Mouse (Mus musculus) ES-E14 (cell line): ENCODE measurements at regions not wholly inside any gene's neighbourhood (a gene's known extent, or its start where the extent isn't known, plus 50 kb on each side); places are given as distances from the start of the nearest gene placed in this dataset.

Experiments used
- DNase-seq: peaks from one replicate; pipeline ENCODE4 v3.0.0-alpha.2; 2013; ENCODE audit warnings: low read depth, low spot score
- H3K27ac ChIP-seq: 2 replicates; pipeline ENCODE4 v1.5.1; 2012; ENCODE audit warnings: low read depth, mild to moderate bottlenecking, low read length, moderate library complexity, mixed read lengths; ENCODE audit not compliant: poor library complexity, insufficient read depth, severe bottlenecking
- H3K36me3 ChIP-seq: 2 replicates; pipeline ENCODE4 v1.6.1; 2012; ENCODE audit warnings: mild to moderate bottlenecking, low read length, moderate library complexity, mixed read lengths; ENCODE audit not compliant: control insufficient read depth, poor library complexity, insufficient read depth, severe bottlenecking
- H3K4me1 ChIP-seq, 2 experiments: fragments of 150-350 bp in 1 of 2; sonication (generic) in 1 of 2; 2 replicates each; pipeline ENCODE4 v1.6.1; 2012; ENCODE audit warnings: low read length in 2 of 2, mild to moderate bottlenecking in 1 of 2, mixed read lengths in 1 of 2; ENCODE audit not compliant: control insufficient read depth in 2 of 2, insufficient read depth in 2 of 2, poor library complexity in 1 of 2
- H3K4me3 ChIP-seq, 2 experiments: fragments of 150-350 bp in 1 of 2; sonication (generic) in 1 of 2; 2 replicates each; pipeline ENCODE4 v1.5.1; 2012; ENCODE audit warnings: low read length in 2 of 2, low read depth in 1 of 2, mild to moderate bottlenecking in 1 of 2, mixed read lengths in 1 of 2; ENCODE audit not compliant: insufficient read depth in 1 of 2, poor library complexity in 1 of 2, severe bottlenecking in 1 of 2
- H3K9ac ChIP-seq: 2 replicates; pipeline ENCODE4 v1.6.1; 2012; ENCODE audit warnings: low read depth, mild to moderate bottlenecking, low read length, mixed read lengths; ENCODE audit not compliant: poor library complexity, insufficient read depth, severe bottlenecking
- H3K9me3 ChIP-seq: fragments of 150-350 bp; sonication (generic); 2 replicates; pipeline ENCODE4 v1.6.1; 2012; ENCODE audit warnings: low read depth, mild to moderate bottlenecking, low read length; ENCODE audit not compliant: control insufficient read depth, insufficient read depth
- CHD2 ChIP-seq: IDR thresholded peaks from 2 replicates; pipeline ENCODE4 v1.6.1; 2014; ENCODE audit warnings: mild to moderate bottlenecking, low read depth, low read length, inconsistent platforms
- HCFC1 ChIP-seq: IDR thresholded peaks from 2 replicates; pipeline ENCODE4 v1.6.1; 2012; ENCODE audit warnings: low read length, inconsistent platforms, borderline replicate concordance; ENCODE audit not compliant: insufficient read depth
- MAFK ChIP-seq: IDR thresholded peaks from 2 replicates; pipeline ENCODE4 v1.6.1; 2014; ENCODE audit warnings: mild to moderate bottlenecking, low read depth, low read length, inconsistent platforms; ENCODE audit not compliant: insufficient read depth
- ZC3H11A ChIP-seq: IDR thresholded peaks from 2 replicates; pipeline ENCODE4 v1.6.1; 2012; ENCODE audit warnings: low read depth, mild to moderate bottlenecking, inconsistent platforms, low read length, borderline replicate concordance
- ZNF384 ChIP-seq: IDR thresholded peaks from 2 replicates; pipeline ENCODE4 v1.6.1; 2012; ENCODE audit warnings: low read depth, low read length, inconsistent platforms
- in situ Hi-C, 2 experiments: fragments of 600-800 bp; cut with MboI; formaldehyde crosslinking; loops; one replicate each; pipeline ENCODE4 v1.15.1; 2025; ENCODE audit warnings: low sequenced_read_pairs in 2 of 2, inconsistent platforms in 1 of 2; ENCODE audit not compliant: unreplicated experiment in 2 of 2

DNA sequence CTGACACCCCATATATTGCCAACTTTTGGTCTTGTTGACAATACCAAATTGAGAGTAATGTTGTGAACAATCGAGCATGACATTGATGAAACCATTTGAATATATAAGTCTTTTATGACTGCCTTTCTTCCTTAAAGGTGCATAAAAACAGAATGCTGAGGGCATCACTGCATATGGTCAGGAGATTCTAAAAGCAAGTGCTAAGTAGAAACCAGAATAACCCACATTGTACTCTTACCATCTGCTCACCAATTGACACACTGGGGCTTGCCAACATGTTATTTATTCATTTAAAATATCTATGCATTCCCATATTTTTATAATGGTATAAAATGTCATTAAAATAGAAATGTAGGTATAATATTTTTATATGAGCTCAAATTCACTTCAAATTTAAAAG is 92.6 kb upstream of the Cntnap5b start:
- H3K36me3 ChIP-seq: no peaks in the 10 kb centered on the region
- no peak overlapping the region for H3K27ac ChIP-seq
- no peak for TF ChIP-seq CHD2
- TF ChIP-seq ZC3H11A: no peak
- TF ChIP-seq ZNF384: no peak
- no peak for TF ChIP-seq HCFC1
- no peak for TF ChIP-seq MAFK
- no peak for DNase-seq
- in situ Hi-C loops: no loop called here
- no peak overlapping the region for H3K4me3 ChIP-seq
- no peaks in the 10 kb centered on the region for H3K4me1 ChIP-seq
- H3K9ac ChIP-seq: no peak overlapping the region
- H3K9me3 ChIP-seq: no peaks in the 10 kb centered on the region

DNA sequence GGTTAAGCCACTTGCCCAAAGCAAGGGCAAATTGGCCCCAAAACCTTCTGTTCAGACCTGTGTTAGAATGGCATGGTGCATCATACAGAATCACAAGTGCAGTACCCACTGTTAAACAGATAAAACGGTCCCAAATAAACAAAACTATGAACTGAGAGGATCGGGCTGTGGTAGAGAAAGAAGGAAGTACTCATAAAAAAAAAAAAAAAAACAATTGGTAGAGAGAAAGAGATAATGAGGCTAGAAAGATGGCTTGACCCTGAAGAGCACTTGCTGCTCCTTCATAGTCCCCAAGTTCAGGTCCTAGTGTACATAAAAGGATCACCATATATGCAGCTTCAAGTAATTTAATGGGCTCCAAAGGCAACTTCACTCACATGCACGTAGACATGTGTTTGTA is 75.5 kb upstream of the Cntnap5b start:
- Histone ChIP-seq H3K4me3 (no peak overlapping the region), H3K36me3 (no peaks in the 10 kb centered on the region), H3K27ac (no peak overlapping the region), H3K9me3 (no peaks in the 10 kb centered on the region), H3K9ac (no peak overlapping the region), H3K4me1 (no peaks in the 10 kb centered on the region)
- TF ChIP-seq ZNF384: no peak
- TF ChIP-seq ZC3H11A: no peak
- no peak for TF ChIP-seq HCFC1
- TF ChIP-seq MAFK: no peak
- TF ChIP-seq CHD2: no peak
- in situ Hi-C loops: no loop called here
- DNase-seq: no peak

DNA sequence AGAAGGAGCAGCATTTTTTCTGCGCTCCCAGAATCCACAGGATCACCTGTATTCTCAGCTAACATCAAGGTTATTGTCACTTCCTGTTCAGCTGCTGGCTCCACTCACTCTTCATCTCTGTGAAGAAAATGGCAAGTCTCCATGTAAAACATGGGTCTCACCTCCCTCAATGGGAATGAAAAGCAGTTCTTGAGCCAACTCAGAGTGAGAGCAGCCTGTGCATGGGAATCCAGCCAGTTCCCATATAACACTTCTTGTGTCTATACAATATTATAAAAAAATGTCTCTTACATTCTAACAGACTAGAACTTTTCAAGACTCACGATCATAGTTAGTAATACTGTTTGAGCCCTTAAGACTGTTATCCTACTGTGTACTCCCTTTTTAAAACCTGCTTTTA is 57.7 kb upstream of the Cntnap5b start:
- Histone ChIP-seq H3K27ac (no peak overlapping the region), H3K9me3 (no peaks in the 10 kb centered on the region), H3K4me1 (no peaks in the 10 kb centered on the region), H3K36me3 (no peaks in the 10 kb centered on the region), H3K9ac (no peak overlapping the region), H3K4me3 (no peak overlapping the region)
- no peak for DNase-seq
- in situ Hi-C loops: no loop called here
- TF ChIP-seq CHD2: no peak
- TF ChIP-seq HCFC1: no peak
- no peak for TF ChIP-seq ZC3H11A
- no peak for TF ChIP-seq ZNF384
- TF ChIP-seq MAFK: no peak

DNA sequence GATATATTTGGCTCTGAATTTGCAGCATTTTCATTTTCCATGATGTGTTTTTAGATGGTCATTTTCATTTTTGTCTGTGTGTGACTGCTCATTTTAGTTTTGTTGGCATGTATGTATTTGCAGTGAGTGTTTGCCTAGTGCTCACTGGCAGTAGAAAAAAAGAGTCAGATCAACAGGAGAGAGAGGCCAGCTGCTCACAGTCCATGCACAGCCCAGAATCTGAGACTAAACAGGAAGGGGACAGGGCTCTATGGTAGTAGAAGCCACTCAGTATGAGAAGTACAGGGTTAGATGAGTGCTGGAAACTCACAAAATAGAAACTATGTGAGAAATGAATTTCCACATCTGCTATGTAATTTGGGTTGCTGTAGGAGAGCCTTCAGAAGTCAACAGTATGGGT is 56.3 kb upstream of the Cntnap5b start:
- in situ Hi-C loops: no loop called here
- no peaks in the 10 kb centered on the region for H3K9me3 ChIP-seq
- H3K9ac ChIP-seq: no peak overlapping the region
- no peak for TF ChIP-seq ZNF384
- TF ChIP-seq ZC3H11A: no peak
- no peaks in the 10 kb centered on the region for H3K36me3 ChIP-seq
- no peak overlapping the region for H3K27ac ChIP-seq
- DNase-seq: no peak
- no peak overlapping the region for H3K4me3 ChIP-seq
- no peaks in the 10 kb centered on the region for H3K4me1 ChIP-seq
